Mouse (Mus musculus) G1E (cell line): ENCODE data around the gene Gm17087.

Source experiments
- CTCF ChIP-seq: IDR thresholded peaks from 2 replicates; pipeline ENCODE4 v1.5.1; 2012; ENCODE audit warnings: low read depth, low read length, inconsistent platforms, mixed read lengths
- TAL1 ChIP-seq: conservative IDR thresholded peaks from 2 replicates; pipeline ENCODE4 v1.6.1; 2012; ENCODE audit warnings: low read depth, low read length, inconsistent platforms, mixed read lengths

GRCm38 (mm10) chr17:8525225-8525721, 41.5 kb downstream of the Gm17087 start, which contains the start of gene Pde10a:
- TF ChIP-seq CTCF, result no peak
- no peak for TF ChIP-seq TAL1
